Mouse (Mus musculus) testis, postnatal 10 days (tissue): Measurements from ENCODE around the gene Ldlr.
"Not testable (repeated sequence)": the region's sequence is repeated elsewhere in the genome, so short reads cannot be mapped to it uniquely, and the experiment has no call there.

ENCODE experiments used
- DNase-seq: peaks from one replicate; pipeline ENCODE4 v3.0.0; 2021; ENCODE audit warnings: low spot score

Gene Ldlr

DNA sequence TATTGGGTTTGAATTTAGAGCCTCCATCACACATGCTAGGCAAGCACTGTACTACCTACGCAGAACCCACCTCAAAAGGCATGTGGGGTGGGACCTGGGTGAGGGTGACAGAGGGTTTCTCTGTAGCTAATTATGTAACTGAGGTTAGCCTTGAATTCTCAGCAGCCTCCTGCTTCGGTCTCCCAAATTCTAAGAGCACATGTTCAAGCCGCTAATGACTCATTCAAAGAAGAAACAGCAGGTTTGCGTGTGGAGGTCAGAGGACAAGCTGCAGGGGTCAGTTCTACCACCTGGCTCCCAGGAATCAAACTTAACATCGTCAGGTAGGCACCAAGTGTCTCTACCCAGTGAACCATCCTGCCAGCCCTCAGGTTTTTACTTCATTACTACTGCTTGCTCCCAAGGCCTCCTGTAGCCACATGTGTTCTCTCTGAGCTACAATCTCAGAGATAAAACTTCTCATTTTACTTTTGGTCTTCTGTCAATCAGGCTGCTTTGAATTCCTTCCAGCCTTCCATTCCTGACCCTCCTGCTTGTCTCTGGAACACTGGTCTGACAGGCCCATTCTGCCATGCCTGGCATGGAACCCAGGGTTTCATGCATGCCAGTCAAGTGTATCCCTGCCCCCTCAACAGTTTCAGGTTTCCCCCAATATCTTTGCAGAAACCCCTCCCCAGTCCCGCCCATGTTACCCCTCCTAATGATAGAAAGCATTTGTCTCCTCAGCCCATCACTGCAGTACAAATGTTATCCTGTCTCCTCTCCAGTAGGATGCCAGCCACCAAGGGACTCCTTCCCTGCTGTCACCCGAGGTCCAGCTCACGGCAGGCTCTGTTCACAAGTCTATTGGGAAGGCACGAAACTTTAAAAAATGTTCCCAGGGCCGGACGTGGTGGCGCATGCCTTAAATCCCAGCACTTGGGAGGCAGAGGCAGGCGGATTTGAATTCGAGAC is 35.6 kb downstream of the Ldlr start:
- no peak for DNase-seq

DNA sequence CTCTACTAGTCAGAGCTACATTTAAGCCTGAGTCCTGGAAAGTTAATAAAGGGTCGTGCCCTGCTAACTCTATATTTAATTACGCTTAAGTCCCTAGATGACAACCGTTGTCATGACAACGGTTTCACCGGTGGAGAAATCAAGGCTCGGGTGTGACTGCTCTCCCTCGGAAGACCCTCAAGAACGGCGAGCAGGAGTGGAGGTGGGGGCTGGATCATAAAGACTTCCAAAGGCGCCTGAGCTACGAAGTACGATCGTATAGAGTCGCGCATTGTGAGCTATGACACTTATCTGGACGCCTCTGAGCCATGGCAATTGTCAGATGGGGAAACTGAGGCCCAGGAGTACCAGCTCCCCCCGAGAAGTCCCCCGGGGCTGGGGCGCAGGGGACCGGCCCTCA is 36.4 kb downstream of the Ldlr start:
- DNase-seq: no peak

DNA sequence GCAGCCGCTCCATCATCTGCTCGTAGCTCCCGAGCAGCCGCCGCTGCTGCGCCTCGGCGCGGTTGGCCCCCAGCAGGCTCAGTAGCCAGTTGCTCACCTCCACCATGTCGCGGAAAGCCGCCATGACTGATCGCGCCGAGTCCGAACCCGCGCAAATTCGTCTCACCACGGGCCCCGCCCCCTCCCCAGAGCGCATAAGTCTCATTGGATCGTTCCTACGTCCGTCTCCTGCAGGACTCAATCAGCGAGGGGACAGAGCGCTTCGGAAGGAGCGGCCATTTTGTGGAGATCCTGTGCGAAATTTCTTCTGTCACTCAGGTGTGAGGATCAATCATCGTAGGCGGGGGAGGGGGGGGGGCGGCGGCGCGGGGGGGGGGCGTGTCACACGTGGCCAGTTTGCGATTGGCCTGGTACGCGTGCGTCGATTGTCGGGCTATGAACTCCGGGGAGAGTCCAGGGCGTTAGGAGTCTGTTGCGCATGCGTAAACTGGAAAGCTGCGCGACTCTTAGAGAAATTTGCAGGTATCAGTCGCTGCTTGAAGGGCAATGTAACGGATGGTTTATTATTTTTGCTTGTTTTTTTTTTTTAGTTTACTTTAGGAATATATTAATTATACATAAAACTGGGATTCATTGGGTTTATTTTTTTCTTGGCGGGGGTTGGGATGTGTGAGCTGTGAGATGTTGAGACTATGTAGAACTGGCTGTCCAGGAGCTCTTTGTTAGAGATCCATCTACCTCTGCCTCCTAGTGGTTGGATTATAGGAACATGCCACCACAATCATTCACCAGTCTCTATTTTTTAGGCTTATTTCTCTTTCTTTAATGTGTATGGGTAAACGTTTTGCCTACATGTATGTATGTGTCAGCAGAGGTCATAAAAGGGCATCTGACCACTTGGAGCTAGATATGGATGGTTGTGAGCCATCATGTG is 37.1 kb downstream of the Ldlr start, which contains the start of gene Spc24:
Gene Spc24 (minus strand): TSS at position 149 of the 934 bp plus-strand sequence.
- peak; percentile 97 for DNase-seq

DNA sequence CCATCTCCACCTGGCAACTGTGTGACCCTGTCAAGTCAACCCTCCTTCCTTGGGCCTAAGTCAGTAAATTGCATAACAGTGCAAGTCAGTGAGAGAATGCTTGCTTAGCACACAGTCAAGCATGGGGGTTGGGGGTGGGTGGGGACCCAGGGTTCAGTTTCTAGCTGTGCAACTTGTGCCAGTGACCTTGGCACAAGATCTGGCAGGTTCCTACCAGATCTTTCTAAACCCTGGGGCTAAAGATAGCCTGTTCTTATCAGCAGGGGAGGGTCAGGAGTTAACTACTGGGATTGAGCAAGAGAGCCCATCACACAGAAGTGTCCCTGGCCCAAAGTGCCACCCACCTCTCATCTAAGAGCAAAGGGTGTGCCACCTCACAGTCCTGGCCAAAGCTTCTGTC is 38.9 kb downstream of the Ldlr start:
- no peak for DNase-seq

DNA sequence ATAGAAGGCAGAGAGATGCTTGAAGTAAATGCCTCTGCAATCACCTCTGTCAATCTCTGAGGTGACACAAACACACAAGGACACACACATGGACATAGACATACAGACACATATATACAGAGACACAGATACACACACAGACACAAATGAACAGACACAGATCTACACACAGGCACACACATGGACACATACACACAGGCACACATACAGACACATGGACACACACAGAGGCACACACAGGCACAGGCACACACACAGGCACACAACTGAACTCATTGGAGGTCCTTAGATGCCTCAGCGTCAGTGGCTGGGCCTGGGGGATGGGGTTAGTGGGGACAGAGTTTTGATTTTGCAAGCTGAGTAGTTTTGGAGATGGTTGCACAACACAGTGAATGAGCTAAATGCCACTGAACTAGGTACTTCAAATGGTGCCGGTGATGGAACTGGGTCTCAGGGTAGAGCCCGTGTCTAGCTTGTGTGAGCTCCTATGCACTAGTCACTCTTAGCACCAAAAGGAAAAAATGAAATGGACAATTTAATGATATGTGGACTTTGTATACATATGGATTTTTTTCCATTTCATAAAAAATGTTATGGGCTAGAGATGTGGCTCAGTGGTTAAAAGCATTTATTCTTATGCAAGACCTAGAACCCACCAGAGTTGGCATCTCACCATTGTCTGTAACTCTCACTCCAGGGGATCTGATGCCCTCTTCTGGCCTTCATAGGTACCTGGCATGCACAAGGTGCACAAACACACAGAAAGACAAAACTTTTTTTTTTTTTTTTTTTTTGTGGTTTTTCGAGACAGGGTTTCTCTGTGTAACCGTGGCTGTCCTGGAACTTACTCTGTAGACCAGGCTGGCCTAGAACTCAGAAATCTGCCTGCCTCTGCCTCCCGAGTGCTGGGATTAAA is 41.1 kb downstream of the Ldlr start:
- no peak for DNase-seq

DNA sequence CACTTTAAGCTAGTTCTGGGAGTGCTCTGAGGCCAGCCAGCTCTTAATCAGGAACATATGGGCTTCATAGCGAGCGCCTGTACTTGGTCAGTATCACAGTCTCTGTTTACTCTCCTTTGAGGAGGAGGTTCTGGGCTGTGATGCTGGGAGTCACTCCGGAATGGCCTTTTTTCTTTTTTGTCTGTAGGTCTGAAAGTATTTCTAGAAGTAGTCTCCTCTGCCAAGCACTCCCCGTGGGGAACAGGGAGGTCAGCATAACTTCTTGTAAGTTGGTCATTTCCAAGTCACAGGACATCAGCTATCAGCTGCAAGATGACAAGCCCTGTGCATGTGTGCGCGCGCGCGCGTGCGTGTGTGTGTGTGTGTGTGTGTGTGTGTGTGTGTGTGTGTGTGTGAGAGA is 44.6 kb downstream of the Ldlr start:
- DNase-seq: peak; percentile 60

DNA sequence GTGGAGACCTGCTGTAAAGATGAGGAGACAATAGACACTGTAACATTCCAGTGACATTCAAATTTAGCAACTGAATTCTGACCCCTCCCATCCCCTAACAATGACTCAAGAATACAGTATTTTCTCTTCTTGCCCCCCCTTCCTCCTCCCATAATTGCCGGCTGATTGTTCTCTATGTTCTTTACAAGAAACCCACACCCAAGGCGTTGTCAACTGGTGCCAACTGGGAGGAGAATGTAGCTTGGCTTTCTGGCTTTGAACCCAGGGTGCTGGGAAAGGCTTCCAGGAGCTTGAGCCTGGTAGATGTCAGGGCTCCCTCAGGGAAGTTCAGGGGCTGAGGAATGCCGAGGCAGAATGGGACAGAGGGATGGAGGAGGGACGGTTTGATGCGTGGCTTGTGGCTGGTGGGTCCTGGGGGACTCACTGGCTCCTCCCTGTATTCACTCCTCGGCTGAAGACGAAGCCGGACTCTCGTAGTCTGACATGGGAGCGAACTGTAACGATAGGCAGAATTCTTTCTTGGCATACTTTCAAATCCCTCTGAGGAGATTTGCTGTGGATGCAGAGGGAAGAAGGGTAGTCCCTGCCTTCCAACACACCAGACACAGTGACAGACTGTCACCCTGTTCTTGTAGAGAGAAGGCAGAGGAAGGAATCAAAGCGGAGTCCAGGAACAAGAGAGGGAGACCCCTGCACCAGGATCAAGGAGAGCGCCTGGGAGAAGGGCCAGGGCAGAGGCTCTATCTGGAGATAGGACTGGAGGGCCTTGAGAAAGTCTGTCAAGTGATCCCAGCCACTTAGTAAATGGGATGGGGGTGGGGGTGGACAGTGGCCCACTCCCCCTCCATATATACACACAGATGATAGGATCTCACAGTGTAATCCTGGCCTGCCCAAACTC is 45.5 kb downstream of the Ldlr start:
- DNase-seq: peak; percentile 59

DNA sequence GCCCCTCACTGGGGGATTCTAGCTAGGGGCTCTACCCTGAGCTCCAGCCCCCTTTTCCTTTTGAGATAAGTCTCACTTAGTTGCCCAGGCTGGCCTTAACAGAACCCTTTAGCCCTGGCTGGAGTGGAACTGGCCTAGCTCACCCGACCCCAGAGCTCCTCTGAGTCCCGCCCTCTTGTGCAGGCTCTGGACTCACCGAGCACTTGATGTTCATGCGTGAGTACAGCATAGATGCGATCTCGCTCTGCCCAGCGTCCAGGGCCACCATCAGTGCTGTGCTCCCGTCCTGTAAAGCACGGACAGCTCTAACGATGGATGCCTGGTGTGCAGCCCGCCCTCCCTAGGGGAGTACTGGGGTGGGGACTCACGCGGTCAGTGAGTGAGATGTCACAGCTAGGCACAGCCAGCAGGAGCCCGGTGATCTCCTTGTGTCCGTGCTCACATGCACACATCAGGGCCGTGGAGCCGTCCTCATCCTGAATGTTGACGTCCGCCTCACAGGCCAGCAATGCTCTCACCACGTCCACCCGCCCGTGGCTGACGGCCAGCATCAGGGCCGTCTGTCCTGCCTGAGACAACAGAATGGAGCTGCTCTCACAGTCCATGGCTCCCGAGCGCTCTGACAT is 46.4 kb downstream of the Ldlr start:
- peak; percentile 68 for DNase-seq

DNA sequence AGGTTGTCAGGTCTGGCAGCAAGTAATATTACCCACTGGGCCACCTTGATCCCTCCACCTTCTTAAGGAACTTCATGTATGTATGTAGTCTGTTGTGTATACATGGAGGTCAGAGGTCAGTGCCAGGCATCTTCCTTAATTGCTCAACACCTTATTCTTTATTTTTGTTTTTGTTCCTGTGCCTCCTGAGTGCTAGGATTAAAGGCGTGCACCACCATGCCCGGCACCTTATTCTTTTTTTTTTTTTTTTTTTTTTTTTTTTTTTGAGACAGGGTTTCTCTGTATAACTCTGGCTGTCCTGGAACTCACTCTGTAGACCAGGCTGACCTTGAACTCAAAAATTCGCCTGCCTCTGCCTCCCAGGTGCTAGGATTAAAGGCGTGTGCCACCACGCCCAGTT is 50.1 kb downstream of the Ldlr start:
- not testable (repeated sequence) for DNase-seq

DNA sequence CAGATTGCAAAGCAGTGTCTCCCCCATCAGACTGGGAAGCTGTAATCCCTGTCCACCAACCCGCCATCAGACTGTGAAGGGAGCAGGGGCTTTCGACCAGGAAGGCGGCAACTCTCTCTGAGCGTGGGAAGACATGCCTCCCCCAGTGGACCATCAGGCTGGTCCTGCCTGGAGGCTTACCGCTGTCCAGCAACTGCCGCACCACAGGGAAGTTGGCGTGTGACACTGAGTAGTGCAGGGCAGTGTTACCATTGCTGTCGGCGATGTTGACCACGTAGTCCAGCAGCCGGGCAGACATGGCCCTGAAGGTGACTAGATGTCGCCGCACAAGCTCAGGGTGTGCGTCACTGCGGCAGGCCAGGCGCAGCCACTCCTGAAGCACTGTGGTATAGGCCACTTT is 51.1 kb downstream of the Ldlr start:
- DNase-seq: peak; percentile 38

DNA sequence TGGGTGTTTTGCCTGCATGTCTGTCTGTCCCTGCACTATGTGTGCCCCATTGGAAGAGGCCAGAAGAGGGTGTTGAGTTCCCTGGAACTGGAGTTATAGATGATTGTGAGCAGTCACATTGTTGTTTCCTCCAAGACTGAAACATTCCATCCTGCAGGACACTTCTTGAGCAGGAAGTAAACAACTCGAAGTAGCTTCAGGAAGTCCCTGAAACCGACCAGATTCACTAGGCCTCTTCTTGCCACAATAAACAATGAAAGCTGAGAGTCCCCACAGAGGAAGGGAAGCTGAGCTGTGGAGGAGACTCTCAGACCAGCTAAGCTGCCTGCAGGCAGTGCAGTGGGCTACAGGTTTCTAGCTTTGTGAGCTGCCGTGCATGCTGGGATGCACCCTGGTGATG is 54.4 kb downstream of the Ldlr start:
- DNase-seq: no peak

DNA sequence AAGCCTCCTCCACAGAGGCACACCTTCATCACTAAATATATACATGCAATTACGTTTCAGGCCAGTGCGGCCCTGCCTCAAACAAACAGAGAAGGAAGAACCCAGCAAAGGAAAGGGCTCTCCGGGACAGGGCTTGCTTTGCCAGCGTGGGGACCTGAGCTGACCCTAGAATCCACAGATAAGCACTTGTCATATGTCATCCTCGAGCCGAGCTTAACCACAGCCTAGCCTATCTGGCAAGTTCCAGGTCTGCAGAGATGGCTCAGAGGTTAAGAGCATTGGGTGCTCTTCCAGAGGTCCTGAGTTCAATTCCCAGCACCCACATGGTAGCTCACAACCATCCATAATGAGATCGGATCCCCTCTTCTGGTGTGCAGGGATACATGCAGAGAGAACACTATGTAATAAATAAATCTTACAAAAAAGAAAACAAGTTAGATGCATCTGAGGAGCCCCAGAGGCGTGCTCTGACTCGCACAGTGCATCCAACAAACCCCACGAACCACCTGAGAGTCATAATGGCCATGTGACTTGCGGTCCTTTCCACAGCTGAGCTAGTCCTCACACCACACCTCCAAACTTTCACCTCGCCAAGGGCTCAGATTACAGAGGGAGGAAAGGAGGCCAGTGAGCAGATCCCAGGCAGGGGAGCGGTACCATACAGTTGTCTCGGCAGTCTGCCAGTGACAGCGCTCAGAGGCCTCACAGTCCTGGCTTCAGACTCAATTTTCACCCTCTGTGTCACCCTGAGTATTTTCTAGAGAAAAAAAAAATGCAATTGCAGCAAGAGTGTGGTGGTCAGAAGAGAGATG is 58.6 kb downstream of the Ldlr start:
- DNase-seq: no peak

DNA sequence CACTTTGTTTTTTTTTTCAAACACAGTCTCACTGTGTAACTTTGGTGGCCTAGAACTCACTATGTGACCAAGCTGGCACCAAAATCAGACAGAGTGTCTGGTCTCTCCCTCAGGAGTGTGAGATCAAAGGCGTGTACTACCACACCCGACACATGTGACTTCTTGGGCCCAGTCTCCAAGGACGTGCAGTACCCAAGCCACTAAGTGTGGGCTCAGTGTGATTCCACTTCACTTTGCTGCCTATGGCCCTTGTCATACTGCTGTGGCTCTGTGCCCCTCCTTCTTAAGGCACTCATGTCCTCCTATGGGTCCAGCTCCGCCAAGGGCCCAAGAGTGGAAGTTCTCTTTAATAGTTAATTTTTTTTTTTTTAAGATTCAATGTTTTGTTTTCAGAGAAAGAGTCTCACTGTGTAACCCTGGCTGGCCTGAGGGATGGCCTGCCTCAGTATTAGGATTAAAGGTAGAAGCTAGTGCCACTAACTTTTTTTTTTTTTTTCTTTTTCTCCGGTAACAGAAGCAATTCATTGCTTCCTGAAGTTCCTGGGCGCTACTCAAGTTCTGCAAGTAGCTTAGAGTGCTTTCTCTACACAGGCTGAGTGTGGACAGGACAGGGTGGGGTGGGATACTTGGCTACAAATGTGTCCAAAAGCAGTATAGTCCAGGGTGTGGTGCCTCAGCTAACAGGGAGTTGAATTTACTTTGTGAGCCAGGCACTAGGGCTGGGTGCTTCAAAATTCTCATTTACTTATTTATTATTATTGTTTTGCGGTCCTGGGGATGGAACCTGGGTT is 61.4 kb downstream of the Ldlr start:
- DNase-seq: no peak

DNA sequence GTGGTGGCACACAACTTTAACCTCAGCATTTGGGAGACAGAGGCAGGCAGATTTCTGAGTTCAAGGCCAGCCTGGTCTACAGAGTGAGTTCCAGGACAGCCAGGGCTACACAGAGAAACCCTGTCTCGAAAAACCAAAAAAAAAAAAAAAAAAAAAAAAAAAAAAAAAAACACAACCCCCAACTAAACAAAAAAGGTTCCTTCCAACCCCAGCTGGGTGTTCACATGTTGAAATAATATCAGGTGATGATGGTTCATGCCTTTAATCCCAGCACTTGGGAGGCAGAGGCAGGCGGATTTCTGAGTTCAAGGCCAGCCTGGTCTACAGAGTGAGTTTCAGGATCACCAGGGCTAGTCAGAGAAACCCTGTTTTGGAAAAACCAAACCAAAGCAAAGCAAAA is 63.0 kb downstream of the Ldlr start:
- DNase-seq: not testable (repeated sequence)

DNA sequence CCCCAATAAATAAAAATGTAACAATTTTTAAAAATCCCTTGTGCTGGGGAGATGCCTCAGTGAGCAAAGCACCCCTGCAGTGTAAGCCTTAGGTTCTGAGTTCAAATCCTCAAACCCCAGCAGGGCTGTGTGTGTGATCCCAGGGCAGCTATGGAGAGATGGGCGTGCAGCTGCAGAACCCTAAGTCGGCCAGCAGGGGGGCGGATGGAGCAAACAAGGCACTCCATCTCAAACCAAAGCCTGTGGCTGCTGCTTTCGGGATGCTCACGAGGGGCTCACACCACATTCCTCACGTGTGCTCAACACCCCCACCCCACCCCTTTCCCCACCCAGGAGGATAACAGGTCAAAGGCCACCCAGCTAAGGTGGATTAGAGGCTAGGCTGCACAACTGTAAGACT is 63.6 kb downstream of the Ldlr start:
- DNase-seq: peak; percentile 83

DNA sequence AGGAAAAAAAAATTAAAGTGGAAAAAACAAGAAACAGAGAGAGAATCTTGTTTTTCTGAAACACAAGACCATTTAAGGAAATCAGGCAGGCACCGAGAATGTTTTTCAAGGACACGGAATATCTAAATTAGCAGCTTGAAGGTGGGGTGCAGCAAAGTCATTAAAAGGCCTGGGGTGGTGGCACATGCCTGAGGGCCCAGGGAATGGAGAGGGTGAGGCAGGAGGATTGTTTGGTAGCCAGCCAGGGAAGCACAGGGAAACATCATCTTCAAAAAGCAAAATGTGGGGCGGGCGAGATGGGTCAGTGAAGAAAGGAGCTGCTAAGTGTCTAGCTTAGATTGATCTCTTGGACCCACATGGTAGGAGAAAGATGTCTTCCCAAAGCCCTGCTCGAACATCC is 64.4 kb downstream of the Ldlr start:
- DNase-seq: no peak

DNA sequence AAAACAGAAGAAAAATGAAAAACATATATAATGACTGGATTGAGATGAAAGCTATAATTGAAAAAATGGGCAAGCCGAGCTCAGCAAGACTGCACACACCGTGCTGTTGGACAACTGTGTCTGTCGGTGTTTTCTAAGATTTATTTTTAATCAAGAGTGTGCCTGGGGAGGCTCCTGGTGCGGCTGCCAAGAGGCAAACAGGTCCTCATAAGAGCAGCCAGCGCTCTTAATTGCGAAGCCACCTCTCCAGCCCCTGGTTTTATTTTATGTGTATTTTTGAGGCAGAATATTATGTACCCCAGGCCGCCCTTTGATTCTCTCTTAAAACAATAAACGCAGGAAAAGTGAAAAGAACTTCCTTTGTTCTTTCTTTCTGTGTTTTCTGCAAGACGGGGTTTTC is 65.0 kb downstream of the Ldlr start:
- no peak for DNase-seq

DNA sequence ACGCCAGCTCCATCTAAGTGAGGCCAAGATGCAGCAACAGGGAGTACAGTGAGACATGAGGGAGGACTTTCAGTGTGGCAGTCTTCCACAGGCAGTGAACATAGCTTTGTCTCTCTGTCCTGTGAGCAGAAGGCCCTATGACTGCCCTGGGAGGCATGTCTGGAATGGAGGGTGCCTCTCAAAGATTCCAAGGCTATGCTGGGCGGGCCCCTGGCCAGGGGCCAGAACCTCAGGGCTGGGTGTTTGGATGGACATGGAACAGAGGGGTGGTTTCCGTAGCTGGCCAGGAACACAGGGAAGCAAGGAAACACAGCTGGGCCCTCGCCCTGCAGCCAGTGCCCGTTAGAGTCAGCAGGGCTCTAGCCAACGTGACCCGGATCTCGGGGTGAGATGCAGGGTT is 68.6 kb downstream of the Ldlr start:
- peak; percentile 80 for DNase-seq
